Mouse (Mus musculus) heart, adult 2 months (tissue): ENCODE measurements around the gene Zfp280b.
A peak's percentile ranks its signal among the peaks of the same experiment; 100 is the strongest.

Experiments used
- CTCF ChIP-seq: fragments of 200-600 bp; IDR thresholded peaks from 2 replicates; pipeline ENCODE4 v1.8.1; 2022; ENCODE audit warnings: antibody characterized with exemption, mild to moderate bottlenecking, moderate library complexity
- EP300 ChIP-seq: fragments of 200-500 bp; IDR thresholded peaks from 2 replicates; pipeline ENCODE4 v1.6.1; 2011; ENCODE audit warnings: low read depth, low read length, control low read depth; ENCODE audit not compliant: insufficient read depth
- POLR2A ChIP-seq: fragments of 200-500 bp; IDR thresholded peaks from 2 replicates; pipeline ENCODE4 v1.6.1; 2011; ENCODE audit warnings: mild to moderate bottlenecking, low read depth, low read length, control low read depth; ENCODE audit not compliant: insufficient read depth

DNA sequence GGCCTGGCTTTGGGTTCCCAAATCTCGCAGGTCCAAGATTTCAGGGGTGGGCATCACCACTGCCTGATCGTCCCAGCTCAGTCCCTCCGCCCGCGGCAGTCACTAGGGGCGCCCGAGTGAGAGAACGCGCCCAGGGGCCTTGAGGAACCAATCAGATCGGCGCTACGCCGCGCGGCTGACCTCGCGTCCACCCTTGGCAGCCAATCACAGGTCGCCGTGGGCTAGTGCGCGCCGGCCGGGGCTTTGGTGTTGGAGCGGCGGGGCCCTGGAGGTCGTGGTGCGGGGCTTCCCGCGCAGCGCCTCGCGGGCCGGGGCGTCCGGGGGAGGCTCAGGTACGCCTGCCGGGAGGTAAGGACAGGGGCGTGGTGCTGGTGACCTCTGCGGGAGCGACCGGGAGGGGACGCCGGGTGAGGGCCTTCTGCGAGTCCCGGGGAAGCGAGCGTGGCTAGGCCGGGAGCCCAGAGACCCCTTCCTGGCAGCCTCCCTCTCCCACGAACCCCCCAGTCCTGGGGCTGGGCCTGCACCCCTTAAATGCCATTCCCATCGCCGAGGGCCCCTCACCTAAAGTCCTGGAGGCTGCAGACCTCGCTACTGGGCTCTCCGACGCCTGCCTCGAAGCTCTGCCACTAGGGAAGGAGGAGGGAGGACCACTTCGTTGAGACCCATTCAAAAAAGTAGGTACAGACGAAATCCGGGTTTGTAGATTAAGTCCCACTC is at the start of gene Zfp280b:
- peak; percentile 73 for TF ChIP-seq CTCF
- TF ChIP-seq POLR2A = 0 out of 2 replicates have a peak, but pooled peaks have one; percentile 17
- no peak for TF ChIP-seq EP300
